Mouse (Mus musculus) MEL (cell line): ENCODE measurements around the gene Cd52. TPM values are rescaled to one million over a fixed set of nuclear protein-coding genes. Genes with fewer than 3 reads are reported as not detected.

Experiments used
- DNase-seq: peaks from one replicate; pipeline ENCODE4 v3.0.0; 2011; ENCODE audit warnings: low read depth, low spot score
- H3K27ac ChIP-seq: 2 replicates; pipeline ENCODE4 v1.5.1; 2012; ENCODE audit warnings: low read depth, mild to moderate bottlenecking, control low read depth, low read length, moderate library complexity; ENCODE audit not compliant: control insufficient read depth
- H3K27me3 ChIP-seq, 2 experiments: fragments of 150-350 bp in 1 of 2; sonication (generic) in 1 of 2; 2 replicates each; pipeline ENCODE4 v1.6.1; 2012; ENCODE audit warnings: low read length in 2 of 2, mild to moderate bottlenecking in 2 of 2, improper control_type of control experiment in 1 of 2, moderate library complexity in 1 of 2; ENCODE audit not compliant: insufficient read depth in 2 of 2, control insufficient read depth in 1 of 2
- H3K36me3 ChIP-seq, 2 experiments: 2 replicates each; pipeline ENCODE4 v1.6.1; 2012 to 2014; ENCODE audit warnings: low read length in 2 of 2, improper control_type of control experiment in 1 of 2, inconsistent platforms in 1 of 2, mild to moderate bottlenecking in 1 of 2; ENCODE audit not compliant: insufficient read depth in 2 of 2, control insufficient read depth in 1 of 2
- H3K4me1 ChIP-seq, 2 experiments: fragments of 150-350 bp in 1 of 2; sonication (generic) in 1 of 2; 2 replicates each; pipeline ENCODE4 v1.6.1; 2012; ENCODE audit warnings: low read length in 2 of 2, improper control_type of control experiment in 1 of 2, mild to moderate bottlenecking in 1 of 2; ENCODE audit not compliant: insufficient read depth in 2 of 2, control insufficient read depth in 1 of 2
- H3K4me3 ChIP-seq, 2 experiments: fragments of 150-350 bp in 1 of 2; sonication (generic) in 1 of 2; 2 replicates each; pipeline ENCODE4 v1.5.1; 2012; ENCODE audit warnings: low read depth in 2 of 2, low read length in 2 of 2, mild to moderate bottlenecking in 2 of 2, moderate library complexity in 2 of 2, control low read depth in 1 of 2, improper control_type of control experiment in 1 of 2; ENCODE audit not compliant: control insufficient read depth in 1 of 2, insufficient read depth in 1 of 2
- H3K79me2 ChIP-seq: 2 replicates; pipeline ENCODE4 v1.6.1; 2012; ENCODE audit warnings: mild to moderate bottlenecking, low read length, moderate library complexity; ENCODE audit not compliant: control insufficient read depth, poor library complexity, insufficient read depth
- H3K9ac ChIP-seq: 2 replicates; pipeline ENCODE4 v1.6.1; 2012; ENCODE audit warnings: low read depth, mild to moderate bottlenecking, control low read depth, low read length, moderate library complexity; ENCODE audit not compliant: control insufficient read depth, poor library complexity, severe bottlenecking
- H3K9me3 ChIP-seq: fragments of 150-350 bp; sonication (generic); replicated peaks from 2 replicates; pipeline ENCODE4 v1.6.1; 2012; ENCODE audit warnings: mild to moderate bottlenecking, low read length, improper control_type of control experiment, moderate library complexity; ENCODE audit not compliant: insufficient read depth
- BHLHE40 ChIP-seq: IDR thresholded peaks from 2 replicates; pipeline ENCODE4 v1.6.1; 2012; ENCODE audit warnings: low read depth, mild to moderate bottlenecking, inconsistent platforms, low read length, improper control_type of control experiment, borderline replicate concordance
- CHD1 ChIP-seq: IDR thresholded peaks from 2 replicates; pipeline ENCODE4 v1.6.1; 2012; ENCODE audit warnings: low read depth, mild to moderate bottlenecking, inconsistent platforms, low read length, improper control_type of control experiment
- CHD2 ChIP-seq: IDR thresholded peaks from 2 replicates; pipeline ENCODE4 v1.6.1; 2011; ENCODE audit warnings: low read length, improper control_type of control experiment
- CTCF ChIP-seq, 3 experiments: IDR thresholded peaks in 2 of 3; conservative IDR thresholded peaks in 1 of 3; 2 replicates each; pipeline ENCODE4 v1.5.1; 2011 to 2012; ENCODE audit warnings: low read length in 3 of 3, low read depth in 2 of 3, mild to moderate bottlenecking in 2 of 3, improper control_type of control experiment in 1 of 3, inconsistent platforms in 1 of 3, mixed read lengths in 1 of 3, moderate library complexity in 1 of 3; ENCODE audit not compliant: control insufficient read depth in 1 of 3, insufficient read depth in 1 of 3, poor library complexity in 1 of 3, severe bottlenecking in 1 of 3
- E2F4 ChIP-seq: IDR thresholded peaks from 2 replicates; pipeline ENCODE4 v1.6.1; 2011; ENCODE audit warnings: low read depth, low read length, improper control_type of control experiment, borderline replicate concordance
- ELF1 ChIP-seq: IDR thresholded peaks from 2 replicates; pipeline ENCODE4 v1.6.1; 2014; ENCODE audit warnings: low read depth, mild to moderate bottlenecking, inconsistent platforms, low read length, improper control_type of control experiment, moderate library complexity
- GABPA ChIP-seq: IDR thresholded peaks from 2 replicates; pipeline ENCODE4 v1.6.1; 2012; ENCODE audit warnings: low read depth, mild to moderate bottlenecking, inconsistent platforms, low read length, improper control_type of control experiment, moderate library complexity
- GATA1 ChIP-seq: IDR thresholded peaks from 2 replicates; pipeline ENCODE4 v1.6.1; 2011; ENCODE audit warnings: low read depth, low read length, improper control_type of control experiment
- HCFC1 ChIP-seq: IDR thresholded peaks from 2 replicates; pipeline ENCODE4 v1.6.1; 2012; ENCODE audit warnings: low read depth, mild to moderate bottlenecking, inconsistent platforms, low read length, improper control_type of control experiment, moderate library complexity
- KAT2A ChIP-seq: conservative IDR thresholded peaks from 2 replicates; pipeline ENCODE4 v1.6.1; 2012; ENCODE audit warnings: low read depth, low read length, improper control_type of control experiment, inconsistent platforms
- MAFK ChIP-seq: IDR thresholded peaks from 2 replicates; pipeline ENCODE4 v1.6.1; 2011; ENCODE audit warnings: low read depth, mild to moderate bottlenecking, low read length, improper control_type of control experiment, borderline replicate concordance
- MAX ChIP-seq: IDR thresholded peaks from 2 replicates; pipeline ENCODE4 v1.6.1; 2011; ENCODE audit warnings: low read length, improper control_type of control experiment
- MAZ ChIP-seq: IDR thresholded peaks from 2 replicates; pipeline ENCODE4 v1.6.1; 2012; ENCODE audit warnings: low read depth, mild to moderate bottlenecking, inconsistent platforms, low read length, improper control_type of control experiment
- MEF2A ChIP-seq: IDR thresholded peaks from 2 replicates; pipeline ENCODE4 v1.6.1; 2014; ENCODE audit warnings: low read depth, mild to moderate bottlenecking, inconsistent platforms, low read length, improper control_type of control experiment; ENCODE audit not compliant: poor library complexity, insufficient replicate concordance, severe bottlenecking; ENCODE audit errors: extremely low read depth
- MXI1 ChIP-seq: IDR thresholded peaks from 2 replicates; pipeline ENCODE4 v1.6.1; 2011; ENCODE audit warnings: mild to moderate bottlenecking, low read depth, low read length, improper control_type of control experiment
- MYC ChIP-seq: IDR thresholded peaks from 2 replicates; pipeline ENCODE4 v1.6.1; 2011; ENCODE audit warnings: low read depth, mild to moderate bottlenecking, low read length, improper control_type of control experiment, moderate library complexity
- NELFE ChIP-seq: IDR thresholded peaks from 2 replicates; pipeline ENCODE4 v1.6.1; 2011; ENCODE audit warnings: low read depth, low read length, improper control_type of control experiment
- NRF1 ChIP-seq: IDR thresholded peaks from 2 replicates; pipeline ENCODE4 v1.6.1; 2014; ENCODE audit warnings: low read depth, mild to moderate bottlenecking, inconsistent platforms, low read length, improper control_type of control experiment, moderate library complexity; ENCODE audit not compliant: poor library complexity, insufficient read depth, severe bottlenecking
- POLR2A ChIP-seq, 2 experiments: IDR thresholded peaks; 2 replicates each; pipeline ENCODE4 v1.6.1; 2011 to 2012; ENCODE audit warnings: low read length in 2 of 2, mild to moderate bottlenecking in 2 of 2, control low read depth in 1 of 2, improper control_type of control experiment in 1 of 2, low read depth in 1 of 2, moderate library complexity in 1 of 2; ENCODE audit not compliant: control insufficient read depth in 1 of 2, insufficient read depth in 1 of 2, poor library complexity in 1 of 2
- POLR2AphosphoS2 ChIP-seq: IDR thresholded peaks from 2 replicates; pipeline ENCODE4 v1.6.1; 2011; ENCODE audit warnings: low read length, improper control_type of control experiment
- RAD21 ChIP-seq: IDR thresholded peaks from 2 replicates; pipeline ENCODE4 v1.6.1; 2011; ENCODE audit warnings: mild to moderate bottlenecking, low read depth, low read length, improper control_type of control experiment
- SMC3 ChIP-seq: IDR thresholded peaks from 2 replicates; pipeline ENCODE4 v1.6.1; 2011; ENCODE audit warnings: low read depth, low read length, improper control_type of control experiment
- TCF12 ChIP-seq: IDR thresholded peaks from 2 replicates; pipeline ENCODE4 v1.6.1; 2014; ENCODE audit warnings: low read depth, mild to moderate bottlenecking, inconsistent platforms, low read length, improper control_type of control experiment, moderate library complexity
- USF1 ChIP-seq: IDR thresholded peaks from 2 replicates; pipeline ENCODE4 v1.6.1; 2014; ENCODE audit warnings: low read depth, mild to moderate bottlenecking, inconsistent platforms, low read length, improper control_type of control experiment, moderate library complexity
- USF2 ChIP-seq, 2 experiments: IDR thresholded peaks; 2 replicates each; pipeline ENCODE4 v1.6.1; 2011 to 2012; ENCODE audit warnings: improper control_type of control experiment in 2 of 2, low read length in 2 of 2, borderline replicate concordance in 1 of 2, inconsistent platforms in 1 of 2, low read depth in 1 of 2, mild to moderate bottlenecking in 1 of 2; ENCODE audit not compliant: insufficient read depth in 1 of 2
- ZC3H11A ChIP-seq: IDR thresholded peaks from 2 replicates; pipeline ENCODE4 v1.6.1; 2012; ENCODE audit warnings: low read depth, mild to moderate bottlenecking, inconsistent platforms, low read length, improper control_type of control experiment
- ZKSCAN1 ChIP-seq: IDR thresholded peaks from 2 replicates; pipeline ENCODE4 v1.6.1; 2012; ENCODE audit warnings: low read depth, mild to moderate bottlenecking, inconsistent platforms, low read length, improper control_type of control experiment, moderate library complexity
- ZMIZ1 ChIP-seq: IDR thresholded peaks from 2 replicates; pipeline ENCODE4 v1.6.1; 2012; ENCODE audit warnings: low read depth, mild to moderate bottlenecking, inconsistent platforms, low read length, improper control_type of control experiment, moderate library complexity
- ZNF384 ChIP-seq: IDR thresholded peaks from 2 replicates; pipeline ENCODE4 v1.6.1; 2012; ENCODE audit warnings: low read depth, mild to moderate bottlenecking, inconsistent platforms, low read length, improper control_type of control experiment
- polyA plus RNA-seq, 2 experiments: library from polyadenylated mRNA; stranded (reverse) in 1 of 2; unstranded in 1 of 2; fragments of >175 nt in 1 of 2; fragments of >200 nt in 1 of 2; gene quantifications; 2 replicates each; pipeline versions ENCODE4 v1.2.1 to v1.2.4; 2012; ENCODE audit warnings: low replicate concordance in 2 of 2, low read depth in 1 of 2; ENCODE audit not compliant: insufficient read length in 2 of 2, insufficient read depth in 1 of 2, missing spikeins in 1 of 2
- total RNA-seq: library from RNA; depleted of rRNA; stranded (reverse); fragments of 300-350 nt; gene quantifications from 2 replicates; pipeline ENCODE4 v1.2.3, GENCODE M21; 2012

Cd52 gene
- total and polyA plus RNA-seq, 3 experiments, result 0.86 to 1.3 TPM; not detected in 1

DNA sequence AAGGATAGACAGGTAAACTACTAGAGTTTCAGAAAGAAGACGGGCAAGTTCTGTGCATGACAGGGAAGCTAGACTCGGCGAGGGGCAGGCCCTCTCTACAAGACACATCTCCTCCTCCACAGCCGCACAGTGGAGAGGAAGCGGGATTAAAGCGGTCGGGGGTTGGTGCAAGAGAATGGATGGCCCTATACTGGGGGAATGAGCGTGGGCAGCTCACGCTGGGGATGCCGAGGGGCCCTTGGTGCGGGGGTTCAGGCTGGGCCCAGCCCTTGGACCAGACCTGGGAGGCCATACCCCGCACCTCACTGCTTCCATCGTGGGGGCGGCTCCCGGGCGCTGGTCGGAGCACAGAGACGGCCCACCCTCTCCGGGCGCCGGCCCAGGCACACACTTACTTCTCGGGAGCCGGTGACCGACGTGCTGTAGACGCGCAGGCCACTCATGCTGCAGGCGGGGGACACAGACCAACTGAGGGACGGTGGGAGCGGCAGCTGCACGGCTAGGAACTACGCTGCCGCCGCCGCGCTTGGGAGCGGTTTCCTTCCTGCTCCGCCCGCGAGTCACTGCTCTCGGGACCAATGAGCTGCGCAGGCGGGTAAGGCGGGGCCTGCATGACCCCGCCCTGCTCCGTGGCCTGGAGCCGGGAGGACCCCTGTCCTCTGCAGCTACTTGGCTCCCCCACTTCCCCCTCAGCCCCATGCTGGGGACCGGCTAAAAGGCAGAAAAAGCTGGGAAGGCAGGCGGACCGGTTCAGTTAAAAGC is 33.5 kb upstream of the Cd52 start, which contains the start of gene Sh3bgrl3 (continued):
- TF ChIP-seq MXI1 (peak; percentile 75), MAX (0 out of 2 replicates have a peak, but pooled peaks have one; percentile 27), ELF1 (peak; percentile 76), MYC (no peak), NELFE (peak; percentile 80), POLR2AphosphoS2 (peak; percentile 87), HCFC1 (peak; percentile 76), MEF2A (no peak), TCF12 (peak; percentile 40), USF1 (0 out of 2 replicates have a peak, but pooled peaks have one; percentile 25), NRF1 (peak; percentile 73), BHLHE40 (no peak), MAZ (peak; percentile 70; the same call in 1 of the 2 replicates), ZNF384 (no peak), ZKSCAN1 (no peak), GATA1 (no peak), ZC3H11A (no peak), CHD1 (no peak), CTCF (IDR thresholded peaks at IDR 0.05 in 2 of 3, conservative IDR thresholded peaks at IDR 0.05 in 1 of 3; ENCODE audit: control insufficient read depth in 1 of 3, insufficient read depth in 1 of 3, low read depth in 2 of 3, low read length in 3 of 3, poor library complexity in 1 of 3, severe bottlenecking in 1 of 3) (no peak), MAFK (no peak)

- Histone ChIP-seq H3K79me2 (peaks cover 15% of the 10 kb centered on the region), H3K36me3 (peaks cover 1 to 29% of the 10 kb centered on the region in 2 experiments; a peak in 2 of 4 replicates), H3K27me3 (no peaks in the 10 kb centered on the region), H3K9me3 (no peaks in the 10 kb centered on the region), H3K27ac (peak overlapping the region; percentile 62), H3K9ac (peak overlapping the region; percentile 95), H3K4me1 (peaks cover 10 to 34% of the 10 kb centered on the region in 2 experiments), H3K4me3 (peak overlapping the region; percentile 82 to 92)
- TF ChIP-seq GABPA, result no peak
- no peak for TF ChIP-seq MEF2A
- TF ChIP-seq ZC3H11A, result no peak
- TF ChIP-seq USF1, result no peak
- no peak for TF ChIP-seq RAD21
- no peak for TF ChIP-seq E2F4
- TF ChIP-seq MYC, result no peak
- no peak for TF ChIP-seq CTCF (IDR thresholded peaks at IDR 0.05 in 2 of 3, conservative IDR thresholded peaks at IDR 0.05 in 1 of 3; ENCODE audit: control insufficient read depth in 1 of 3, insufficient read depth in 1 of 3, low read depth in 2 of 3, low read length in 3 of 3, poor library complexity in 1 of 3, severe bottlenecking in 1 of 3)
- no peak for TF ChIP-seq KAT2A
- TF ChIP-seq ZMIZ1, result no peak
- TF ChIP-seq CHD2, result no peak
- no peak for TF ChIP-seq USF2 (IDR thresholded peaks at IDR 0.05; ENCODE audit: borderline replicate concordance in 1 of 2, insufficient read depth in 1 of 2, low read depth in 1 of 2, low read length in 2 of 2)
- no peak for TF ChIP-seq POLR2A (IDR thresholded peaks at IDR 0.05; ENCODE audit: control insufficient read depth in 1 of 2, insufficient read depth in 1 of 2, low read depth in 1 of 2, low read length in 2 of 2, poor library complexity in 1 of 2)
- no peak for TF ChIP-seq SMC3
- no peak for TF ChIP-seq CHD1
- no peak for DNase-seq
Measured at GRCm38 (mm10) chr4:134127793-134128192, 32.9 kb upstream of the Cd52 start.
